Mouse (Mus musculus) intestine, postnatal 0 days (tissue): Measurements from ENCODE around the gene Iqcc. TPM values are rescaled to one million over a fixed set of nuclear protein-coding genes. Genes with fewer than 3 reads are reported as not detected.
A peak's percentile ranks its signal among the peaks of the same experiment; 100 is the strongest.

ENCODE experiments used
- ATAC-seq: fragments of 200-750 bp; cut with Nextera tagmentation; 2 replicates; pipeline ENCODE4 v1.8.0; 2017; ENCODE audit warnings: mild to moderate bottlenecking, moderate TSS enrichment, moderate library complexity
- H3K27ac ChIP-seq: fragments of 300-500 bp; sonication (generic); 2 replicates; pipeline ENCODE4 v1.5.1; 2014; ENCODE audit warnings: mild to moderate bottlenecking, low read depth, low read length, moderate library complexity
- H3K27me3 ChIP-seq: fragments of 300-500 bp; sonication (generic); replicated peaks from 2 replicates; pipeline ENCODE4 v1.6.1; 2014; ENCODE audit warnings: low read length, mixed read lengths; ENCODE audit not compliant: control insufficient read depth, insufficient read depth
- H3K36me3 ChIP-seq: fragments of 300-500 bp; sonication (generic); 2 replicates; pipeline ENCODE4 v1.6.1; 2014; ENCODE audit warnings: mild to moderate bottlenecking, moderate library complexity; ENCODE audit not compliant: control insufficient read depth, insufficient read depth
- H3K4me1 ChIP-seq: fragments of 300-500 bp; sonication (generic); replicated peaks from 2 replicates; pipeline ENCODE4 v1.6.1; 2014; ENCODE audit warnings: antibody characterized with exemption, low read length, mixed read lengths; ENCODE audit not compliant: control insufficient read depth, insufficient read depth
- H3K4me2 ChIP-seq: fragments of 300-500 bp; sonication (generic); replicated peaks from 2 replicates; pipeline ENCODE4 v1.6.1; 2014; ENCODE audit warnings: low read depth, mild to moderate bottlenecking, moderate library complexity
- H3K4me3 ChIP-seq: fragments of 300-500 bp; sonication (generic); 2 replicates; pipeline ENCODE4 v1.5.1; 2014; ENCODE audit warnings: low read depth, low read length
- H3K9ac ChIP-seq: fragments of 300-500 bp; sonication (generic); 2 replicates; pipeline ENCODE4 v1.6.1; 2014; ENCODE audit warnings: mild to moderate bottlenecking, low read depth, low read length
- H3K9me3 ChIP-seq: fragments of 300-500 bp; sonication (generic); 2 replicates; pipeline ENCODE4 v1.6.1; 2016; ENCODE audit warnings: mixed run types; ENCODE audit not compliant: control insufficient read depth
- CTCF ChIP-seq: sonication (generic); IDR thresholded peaks from 2 replicates; pipeline ENCODE4 v1.5.1; 2016; ENCODE audit warnings: low read depth, mild to moderate bottlenecking, control low read depth, antibody characterized with exemption, moderate library complexity
- WGBS: fragments of 180-500 bp; shearing (Covaris S2); extraction: QIAGEN DNeasy Blood & Tissue Kit; methylation state at CpG from one replicate; pipeline ENCODE4 v1.1.7; 2014; 5-methylcytosine and 5-hydroxymethylcytosine counted together
- polyA plus RNA-seq: library from polyadenylated mRNA; unstranded; fragments of >200 nt; fragmentation: Nextera tagmentation; extraction: Ambion mirVana; gene quantifications from 2 replicates; pipeline ENCODE4 v1.2.1, GENCODE M21; 2015

Gene Iqcc
- polyA plus RNA-seq, 1 experiment from 2014 or later = 15.9 TPM

DNA sequence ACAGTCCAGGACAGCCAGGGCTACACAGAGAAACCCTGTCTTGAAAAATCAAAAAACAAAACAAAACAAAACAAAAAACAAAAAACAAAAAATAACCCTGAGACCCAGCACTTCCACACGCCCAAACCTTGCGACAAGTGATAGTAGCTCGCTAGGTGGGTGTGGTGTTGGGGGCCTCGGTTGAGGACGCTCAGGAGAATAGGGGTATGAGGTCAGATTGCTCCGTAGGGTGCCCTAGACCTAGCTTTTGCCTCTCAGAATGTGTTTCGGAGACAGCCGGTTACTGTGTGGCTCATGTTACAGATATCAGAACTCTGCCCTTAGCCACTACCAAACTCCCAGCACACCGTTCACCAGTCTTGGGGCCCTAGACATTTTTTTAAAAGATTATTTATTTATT, 33.1 kb downstream of the Iqcc start:
- Histone ChIP-seq H3K4me1 (no peaks in the 10 kb centered on the region), H3K27ac (no peak overlapping the region; the same call in 1 of the 2 replicates), H3K9me3 (no peaks in the 10 kb centered on the region), H3K4me3 (peak overlapping the region; percentile 35; the same call in 1 of the 2 replicates), H3K9ac (no peak overlapping the region), H3K36me3 (peaks cover 7% of the 10 kb centered on the region; the same call in 1 of the 2 replicates), H3K4me2 (peak overlapping the region; percentile 71), H3K27me3 (no peaks in the 10 kb centered on the region)
- 80% methylated on average over 9 of the region's 9 CpGs for WGBS
- no peak for TF ChIP-seq CTCF
- ATAC-seq = no peak

DNA sequence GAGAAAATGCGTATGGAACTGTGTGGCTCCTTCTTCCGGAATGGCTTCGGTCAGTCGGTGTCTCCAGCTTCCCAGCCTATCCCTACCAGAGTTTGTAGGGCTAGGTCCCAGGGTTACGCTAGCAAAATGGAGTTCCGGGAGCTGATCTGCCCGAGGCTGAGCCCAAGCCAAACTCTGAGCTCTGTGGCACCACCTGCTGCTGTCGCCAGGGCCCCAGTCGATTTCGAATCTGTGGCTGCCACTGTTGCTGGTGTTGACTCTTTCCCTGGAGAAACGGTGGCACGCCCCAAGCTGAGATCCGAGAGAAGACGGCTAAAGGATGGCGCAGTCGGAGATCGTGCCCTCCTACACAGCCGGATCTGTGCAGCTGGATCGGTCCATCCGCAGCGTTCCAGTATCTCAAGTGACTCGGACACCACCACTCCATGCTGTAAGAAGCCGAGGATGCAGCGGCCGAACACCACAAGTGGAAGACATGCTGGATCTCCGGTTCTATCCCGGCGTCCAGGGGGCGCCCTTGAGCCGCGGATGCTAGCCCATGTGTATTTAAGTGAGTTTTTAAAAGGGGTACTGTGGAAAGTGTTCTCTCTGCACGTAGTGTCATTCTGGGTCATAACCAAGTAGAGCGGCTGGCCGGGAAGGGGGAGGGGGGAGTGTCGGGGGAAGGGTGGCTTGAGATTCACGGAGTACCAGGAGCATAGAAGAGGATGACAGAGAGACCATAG, 33.9 kb downstream of the Iqcc start:
- peak; percentile 81 for TF ChIP-seq CTCF
- H3K27ac ChIP-seq = peak overlapping the region; percentile 76; the same call in 1 of the 2 replicates
- H3K27me3 ChIP-seq = no peaks in the 10 kb centered on the region
- H3K36me3 ChIP-seq = no peaks in the 10 kb centered on the region
- H3K4me2 ChIP-seq = peak overlapping the region; percentile 71
- no peaks in the 10 kb centered on the region for H3K4me1 ChIP-seq
- peak; percentile 77 for ATAC-seq
- no peaks in the 10 kb centered on the region for H3K9me3 ChIP-seq
- 1% methylated on average over 36 of the region's 36 CpGs for WGBS
- H3K4me3 ChIP-seq = peak overlapping the region; percentile 35
- peak overlapping the region; percentile 45; the same call in 1 of the 2 replicates for H3K9ac ChIP-seq

DNA sequence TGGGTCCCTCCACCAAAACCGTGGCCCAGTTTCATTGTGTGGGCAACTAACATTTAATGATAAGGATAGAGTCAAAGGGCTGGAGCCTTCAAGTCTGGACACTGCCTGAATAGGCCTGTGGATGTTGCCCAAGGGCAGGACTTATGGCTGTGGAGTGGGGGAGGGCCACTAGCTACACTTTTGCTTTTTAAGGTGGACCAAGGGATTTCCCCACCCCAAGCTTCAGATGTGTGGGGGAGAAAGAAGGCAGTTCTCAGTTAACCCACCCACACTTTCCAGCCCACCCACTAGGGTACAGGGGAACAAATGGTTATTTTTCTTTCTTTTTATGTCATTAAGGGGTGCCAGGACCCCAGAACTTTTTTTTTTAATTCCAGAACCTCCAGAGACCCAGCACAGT, 34.5 kb downstream of the Iqcc start:
- Histone ChIP-seq H3K4me2 (peak overlapping the region; percentile 71), H3K27ac (peak overlapping the region; percentile 76; the same call in 1 of the 2 replicates), H3K9ac (peak overlapping the region; percentile 45; the same call in 1 of the 2 replicates), H3K4me1 (no peaks in the 10 kb centered on the region), H3K9me3 (no peaks in the 10 kb centered on the region), H3K4me3 (peak overlapping the region; percentile 35; the same call in 1 of the 2 replicates), H3K27me3 (no peaks in the 10 kb centered on the region), H3K36me3 (no peaks in the 10 kb centered on the region)
- no peak for ATAC-seq
- no peak for TF ChIP-seq CTCF
- WGBS = 82% methylated on average over 1 of the region's 1 CpGs

DNA sequence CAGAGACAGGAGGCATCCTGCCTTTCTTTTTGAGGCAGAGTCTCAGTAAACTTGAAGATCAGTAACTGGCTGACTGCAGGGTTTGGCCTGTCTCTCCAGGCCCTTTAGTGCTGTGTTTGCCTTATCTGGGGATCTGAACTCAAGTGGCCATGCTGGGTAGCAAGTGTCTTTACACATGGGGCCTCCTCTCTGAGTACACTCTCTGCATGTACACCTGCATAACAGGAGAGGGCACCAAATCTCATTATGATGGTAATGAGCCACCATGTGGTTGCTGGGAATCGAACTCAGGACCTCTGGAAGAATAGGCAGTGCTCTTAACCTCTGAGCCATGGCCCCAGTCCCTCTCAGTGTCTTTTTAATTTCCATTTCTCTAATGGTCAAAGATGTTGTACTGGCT, 36.6 kb downstream of the Iqcc start:
- Histone ChIP-seq H3K4me1 (no peaks in the 10 kb centered on the region), H3K9me3 (no peaks in the 10 kb centered on the region), H3K27ac (no peak overlapping the region), H3K4me2 (no peak overlapping the region), H3K27me3 (no peaks in the 10 kb centered on the region), H3K4me3 (no peak overlapping the region), H3K9ac (no peak overlapping the region), H3K36me3 (no peaks in the 10 kb centered on the region)
- no peak for ATAC-seq
- WGBS = 86% methylated on average over 1 of the region's 1 CpGs
- TF ChIP-seq CTCF = peak; percentile 18; the same call in 1 of the 2 replicates

DNA sequence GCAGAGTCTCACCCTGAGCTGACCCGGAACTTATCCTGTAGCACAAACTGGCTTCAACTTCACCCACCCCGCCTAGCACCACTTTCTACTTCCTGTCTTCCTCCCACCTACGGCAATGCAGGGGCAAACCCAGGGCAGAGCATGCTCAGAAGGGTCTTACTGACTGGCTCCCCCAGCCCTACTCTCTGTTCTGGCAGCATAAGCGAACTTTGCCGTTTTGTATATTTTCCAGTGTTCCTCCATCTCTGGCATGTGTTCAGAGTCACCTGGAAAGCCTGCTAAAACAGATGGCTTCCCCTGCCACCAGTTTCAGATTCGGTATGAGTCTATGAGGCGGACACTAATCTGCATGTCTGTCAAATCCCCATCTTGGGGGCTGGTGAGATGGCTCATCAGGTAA, 38.6 kb downstream of the Iqcc start:
- no peaks in the 10 kb centered on the region for H3K36me3 ChIP-seq
- H3K27ac ChIP-seq = no peak overlapping the region
- no peak overlapping the region for H3K4me2 ChIP-seq
- no peak for TF ChIP-seq CTCF
- no peaks in the 10 kb centered on the region for H3K4me1 ChIP-seq
- WGBS = 69% methylated on average over 7 of the region's 7 CpGs
- no peak overlapping the region for H3K9ac ChIP-seq
- no peaks in the 10 kb centered on the region for H3K9me3 ChIP-seq
- ATAC-seq = no peak
- no peaks in the 10 kb centered on the region for H3K27me3 ChIP-seq
- H3K4me3 ChIP-seq = no peak overlapping the region

DNA sequence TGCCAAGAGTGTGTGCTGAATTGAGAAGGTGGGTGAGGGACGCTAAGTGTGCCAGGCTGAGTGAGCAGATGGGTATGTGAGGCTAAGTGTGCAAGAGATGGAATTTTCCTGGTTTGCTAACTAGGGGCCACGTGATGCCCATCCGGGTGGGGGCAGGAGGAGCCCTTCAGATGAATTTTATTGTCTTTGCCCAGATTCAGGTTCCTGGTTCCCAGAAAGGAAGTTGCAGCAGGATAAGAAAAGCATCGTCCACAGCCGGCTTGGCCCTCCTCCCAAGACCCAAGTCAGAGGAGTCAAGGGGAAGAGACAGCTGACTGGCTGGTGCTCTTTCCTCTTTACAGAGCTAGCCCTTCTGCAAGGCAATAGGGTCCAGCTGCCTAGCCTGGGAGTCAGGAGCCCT, 40.4 kb downstream of the Iqcc start, which contains the start of gene Fam167b:
Gene Fam167b (minus strand): TSS at position 84 of the 400 bp plus-strand sequence.
- TF ChIP-seq CTCF = no peak
- Histone ChIP-seq H3K9me3 (no peaks in the 10 kb centered on the region), H3K4me3 (no peak within 1 kb of the TSS), H3K36me3 (no peaks in the 10 kb centered on the region), H3K27me3 (no peaks in the 10 kb centered on the region), H3K4me1 (no peaks in the 10 kb centered on the region), H3K9ac (no peak within 1 kb of the TSS), H3K27ac (no peak within 1 kb of the TSS), H3K4me2 (no peak within 1 kb of the TSS; the same call in 1 of the 2 replicates)
- ATAC-seq = no peak
- 71% methylated on average over 5 of the region's 5 CpGs for WGBS
